Mouse (Mus musculus): ENCODE data around the gene Nars2. TPM values are rescaled to one million over a fixed set of nuclear protein-coding genes. Genes with fewer than 3 reads are reported as not detected.
A peak's percentile ranks its signal among the peaks of the same experiment; 100 is the strongest.

The Nars2 gene
- polyA plus RNA-seq, 1 experiment from 2014 or later, result 21.0 TPM

- no peak overlapping the region for H3K4me2 ChIP-seq (ENCODE audit: low read length)
- WGBS, result 62% methylated on average over 4 of the region's 4 CpGs
- no peaks in the 10 kb centered on the region for H3K36me3 ChIP-seq (ENCODE audit: insufficient read depth, low read length)
- H3K9me3 ChIP-seq (replicated peaks; ENCODE audit: low read length), result no peaks in the 10 kb centered on the region
- no peak for TF ChIP-seq CTCF (IDR thresholded peaks at IDR 0.05; ENCODE audit: low read depth)
- DNase-seq (ENCODE audit: low spot score) (peak; percentile 48), ATAC-seq (replicated peaks; ENCODE audit: low FRiP score, low read depth) (no peak)
- no peaks in the 10 kb centered on the region for H3K27me3 ChIP-seq (ENCODE audit: insufficient read depth, low read length)
- H3K4me3 ChIP-seq (replicated peaks; ENCODE audit: low read depth, low read length), result no peak overlapping the region
- H3K27ac ChIP-seq, result no peak overlapping the region
- H3K4me1 ChIP-seq (replicated peaks; ENCODE audit: insufficient read depth, low read length), result no peaks in the 10 kb centered on the region
- no peak overlapping the region for H3K9ac ChIP-seq (ENCODE audit: low read depth, low read length)
Measured at GRCm38 (mm10) chr7:97018005-97018404, 66.7 kb downstream of the Nars2 start.

- DNase-seq (ENCODE audit: low spot score) (peak; percentile 63), ATAC-seq (replicated peaks; ENCODE audit: low FRiP score, low read depth) (no peak)
- no peak overlapping the region for H3K9ac ChIP-seq (ENCODE audit: low read depth, low read length)
- no peak for TF ChIP-seq CTCF (IDR thresholded peaks at IDR 0.05; ENCODE audit: low read depth)
- H3K27ac ChIP-seq, result no peak overlapping the region
- H3K4me2 ChIP-seq (ENCODE audit: low read length), result no peak overlapping the region
- H3K4me1 ChIP-seq (replicated peaks; ENCODE audit: insufficient read depth, low read length), result no peaks in the 10 kb centered on the region
- 60% methylated on average over 3 of the region's 3 CpGs for WGBS
- H3K9me3 ChIP-seq (replicated peaks; ENCODE audit: low read length), result no peaks in the 10 kb centered on the region
- H3K27me3 ChIP-seq (ENCODE audit: insufficient read depth, low read length), result no peaks in the 10 kb centered on the region
- H3K36me3 ChIP-seq (ENCODE audit: insufficient read depth, low read length), result no peaks in the 10 kb centered on the region
- no peak overlapping the region for H3K4me3 ChIP-seq (replicated peaks; ENCODE audit: low read depth, low read length)
Measured at GRCm38 (mm10) chr7:97018418-97018817, 67.1 kb downstream of the Nars2 start.

- Histone ChIP-seq H3K9me3 (replicated peaks; ENCODE audit: low read length) (no peaks in the 10 kb centered on the region), H3K27me3 (ENCODE audit: insufficient read depth, low read length) (no peaks in the 10 kb centered on the region), H3K4me2 (ENCODE audit: low read length) (no peak overlapping the region), H3K27ac (no peak overlapping the region), H3K36me3 (ENCODE audit: insufficient read depth, low read length) (no peaks in the 10 kb centered on the region), H3K9ac (ENCODE audit: low read depth, low read length) (no peak overlapping the region), H3K4me3 (replicated peaks; ENCODE audit: low read depth, low read length) (no peak overlapping the region), H3K4me1 (replicated peaks; ENCODE audit: insufficient read depth, low read length) (no peaks in the 10 kb centered on the region)
- no peak for ATAC-seq (replicated peaks; ENCODE audit: low FRiP score, low read depth)
- 70% methylated on average over 1 of the region's 1 CpGs for WGBS
- no peak for DNase-seq (ENCODE audit: low spot score)
- no peak for TF ChIP-seq CTCF (IDR thresholded peaks at IDR 0.05; ENCODE audit: low read depth)
Measured at GRCm38 (mm10) chr7:97019303-97019702, 68.0 kb downstream of the Nars2 start.

- WGBS, result 95% methylated on average over 5 of the region's 5 CpGs
- Histone ChIP-seq H3K27me3 (ENCODE audit: insufficient read depth, low read length) (no peaks in the 10 kb centered on the region), H3K4me3 (replicated peaks; ENCODE audit: low read depth, low read length) (no peak overlapping the region), H3K9ac (ENCODE audit: low read depth, low read length) (no peak overlapping the region), H3K27ac (no peak overlapping the region), H3K36me3 (ENCODE audit: insufficient read depth, low read length) (no peaks in the 10 kb centered on the region), H3K9me3 (replicated peaks; ENCODE audit: low read length) (no peaks in the 10 kb centered on the region), H3K4me2 (ENCODE audit: low read length) (no peak overlapping the region), H3K4me1 (replicated peaks; ENCODE audit: insufficient read depth, low read length) (no peaks in the 10 kb centered on the region)
- TF ChIP-seq CTCF (IDR thresholded peaks at IDR 0.05; ENCODE audit: low read depth), result no peak
- no peak for ATAC-seq (replicated peaks; ENCODE audit: low FRiP score, low read depth)
- no peak for DNase-seq (ENCODE audit: low spot score)
Measured at GRCm38 (mm10) chr7:97026772-97027358, 75.6 kb downstream of the Nars2 start.

GRCm38 (mm10) chr7:97029151-97029550 lies 77.8 kb downstream of the Nars2 start:
- no peak for ATAC-seq (replicated peaks; ENCODE audit: low FRiP score, low read depth)
- TF ChIP-seq CTCF (IDR thresholded peaks at IDR 0.05; ENCODE audit: low read depth), result no peak
- no peak overlapping the region for H3K4me2 ChIP-seq (ENCODE audit: low read length)
- H3K4me1 ChIP-seq (replicated peaks; ENCODE audit: insufficient read depth, low read length), result no peaks in the 10 kb centered on the region
- H3K9me3 ChIP-seq (replicated peaks; ENCODE audit: low read length), result no peaks in the 10 kb centered on the region
- no peaks in the 10 kb centered on the region for H3K27me3 ChIP-seq (ENCODE audit: insufficient read depth, low read length)
- no peak overlapping the region for H3K9ac ChIP-seq (ENCODE audit: low read depth, low read length)
- no peak for DNase-seq (ENCODE audit: low spot score)
- no peak overlapping the region for H3K4me3 ChIP-seq (replicated peaks; ENCODE audit: low read depth, low read length)
- WGBS, result 92% methylated on average over 10 of the region's 10 CpGs
- no peaks in the 10 kb centered on the region for H3K36me3 ChIP-seq (ENCODE audit: insufficient read depth, low read length)
- no peak overlapping the region for H3K27ac ChIP-seq

GRCm38 (mm10) chr7:97032412-97032811 lies 81.1 kb downstream of the Nars2 start:
- no peaks in the 10 kb centered on the region for H3K27me3 ChIP-seq (ENCODE audit: insufficient read depth, low read length)
- no peaks in the 10 kb centered on the region for H3K4me1 ChIP-seq (replicated peaks; ENCODE audit: insufficient read depth, low read length)
- ATAC-seq (replicated peaks; ENCODE audit: low FRiP score, low read depth) (no peak), DNase-seq (ENCODE audit: low spot score) (no peak)
- no peaks in the 10 kb centered on the region for H3K9me3 ChIP-seq (replicated peaks; ENCODE audit: low read length)
- H3K4me2 ChIP-seq (ENCODE audit: low read length), result no peak overlapping the region
- no peaks in the 10 kb centered on the region for H3K36me3 ChIP-seq (ENCODE audit: insufficient read depth, low read length)
- no peak for TF ChIP-seq CTCF (IDR thresholded peaks at IDR 0.05; ENCODE audit: low read depth)
- H3K27ac ChIP-seq, result no peak overlapping the region
- 53% methylated on average over 2 of the region's 2 CpGs for WGBS
- no peak overlapping the region for H3K4me3 ChIP-seq (replicated peaks; ENCODE audit: low read depth, low read length)
- H3K9ac ChIP-seq (ENCODE audit: low read depth, low read length), result no peak overlapping the region

- Histone ChIP-seq H3K9ac (ENCODE audit: low read depth, low read length) (no peak overlapping the region), H3K4me3 (replicated peaks; ENCODE audit: low read depth, low read length) (no peak overlapping the region), H3K36me3 (ENCODE audit: insufficient read depth, low read length) (no peaks in the 10 kb centered on the region), H3K4me1 (replicated peaks; ENCODE audit: insufficient read depth, low read length) (no peaks in the 10 kb centered on the region), H3K27me3 (ENCODE audit: insufficient read depth, low read length) (no peaks in the 10 kb centered on the region), H3K4me2 (ENCODE audit: low read length) (no peak overlapping the region), H3K27ac (no peak overlapping the region), H3K9me3 (replicated peaks; ENCODE audit: low read length) (no peaks in the 10 kb centered on the region)
- ATAC-seq (replicated peaks; ENCODE audit: low FRiP score, low read depth) (no peak; the same call in 1 of the 2 replicates), DNase-seq (ENCODE audit: low spot score) (peak; percentile 70)
- no peak for TF ChIP-seq CTCF (IDR thresholded peaks at IDR 0.05; ENCODE audit: low read depth)
- 31% methylated on average over 4 of the region's 4 CpGs for WGBS
Measured at GRCm38 (mm10) chr7:97039641-97040040, 88.3 kb downstream of the Nars2 start.
